Mouse (Mus musculus) heart, adult 9 months (tissue): Measurements from ENCODE around the gene Glp1r.

ENCODE experiments used
- DNase-seq, 2 experiments: peaks; one replicate each; pipeline ENCODE4 v3.0.0; 2022; ENCODE audit warnings: low spot score in 2 of 2

Glp1r gene

GRCm38 (mm10) chr17:30912536-30912935 is 10.9 kb downstream of the Glp1r start:
- no peak for DNase-seq

- DNase-seq: no peak
These were observed 12.6 kb downstream of the Glp1r start for GRCm38 (mm10) chr17:30914264-30914663.

DNA sequence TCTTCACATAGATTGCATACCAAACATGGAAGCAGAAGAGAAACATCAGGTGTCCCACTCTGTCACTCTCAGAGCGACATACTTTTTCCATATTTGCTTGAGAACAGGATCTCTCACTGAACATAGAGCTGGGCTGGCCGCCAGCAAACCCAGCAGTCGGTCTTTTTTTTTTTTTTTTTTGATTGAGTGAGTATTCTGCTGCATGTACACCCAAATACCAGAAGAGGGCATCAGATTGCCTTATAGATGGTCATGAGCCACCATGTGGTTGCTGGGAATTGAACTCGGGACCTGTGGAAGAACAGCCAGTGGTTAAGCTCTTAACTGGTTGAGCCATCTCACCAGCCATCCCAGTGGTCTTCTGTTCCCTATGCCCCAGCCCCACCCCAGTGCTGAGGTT is 21.9 kb downstream of the Glp1r start:
- no peak for DNase-seq

DNA sequence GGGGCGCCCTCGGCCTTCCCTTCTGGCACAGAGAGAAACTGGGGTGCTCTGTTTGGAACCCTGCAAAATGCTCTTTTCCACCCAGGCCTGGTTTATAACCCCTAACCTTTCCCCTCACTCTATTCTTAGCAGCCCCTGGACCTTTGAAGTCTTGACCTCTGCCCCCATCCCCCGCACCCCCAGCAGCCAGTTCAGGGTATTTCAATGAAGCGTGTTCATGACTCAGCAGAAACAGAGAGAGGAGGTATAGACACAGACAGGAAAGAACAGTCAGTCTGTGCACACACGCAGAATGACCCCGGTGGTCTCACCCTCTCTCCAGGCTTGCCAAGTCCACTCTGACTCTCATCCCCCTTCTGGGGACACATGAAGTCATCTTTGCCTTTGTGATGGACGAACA is 29.2 kb downstream of the Glp1r start:
- DNase-seq: no peak

GRCm38 (mm10) chr17:30932836-30933235 is 31.2 kb downstream of the Glp1r start:
- DNase-seq: no peak

- no peak for DNase-seq
These were observed 33.7 kb downstream of the Glp1r start for GRCm38 (mm10) chr17:30935301-30935700.

DNA sequence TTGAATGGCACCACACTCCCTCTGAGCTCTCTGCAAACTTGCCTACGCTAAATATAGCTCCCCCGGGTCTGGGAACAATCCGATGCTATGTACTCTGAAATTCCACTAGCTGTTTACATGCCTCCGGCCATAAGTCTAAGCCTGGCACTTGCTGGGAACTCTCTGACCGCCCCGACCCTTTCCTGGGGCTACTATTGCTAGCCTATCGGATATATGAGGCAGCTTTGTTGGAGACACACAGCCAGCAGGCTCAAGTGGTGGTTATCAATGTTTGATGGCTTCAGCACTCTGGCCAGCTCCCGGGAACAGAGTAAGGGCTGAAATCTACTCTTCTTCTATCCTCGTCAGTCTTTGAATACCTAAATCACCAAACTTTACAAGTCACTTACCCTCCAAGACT is 36.9 kb downstream of the Glp1r start:
- no peak for DNase-seq

DNA sequence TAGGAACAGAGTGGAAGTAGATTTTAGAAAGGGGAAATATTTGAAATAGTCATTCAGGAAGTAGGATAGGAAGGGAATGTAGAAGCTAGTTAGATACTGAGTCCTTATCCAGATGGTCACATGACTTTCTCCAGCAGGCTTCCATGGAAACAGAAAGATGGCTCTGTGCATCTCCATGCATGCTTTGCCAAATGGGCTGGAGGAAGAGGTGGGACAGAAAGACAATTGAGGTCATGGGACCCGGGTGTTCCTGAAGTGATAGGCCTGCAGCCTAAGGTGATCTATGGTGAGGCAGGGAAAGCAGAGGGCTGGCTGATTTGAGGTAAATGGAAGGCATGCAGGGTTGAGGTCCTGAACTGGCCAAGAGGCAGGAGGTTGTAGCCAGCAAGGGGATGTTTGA is 46.8 kb downstream of the Glp1r start:
- DNase-seq: no peak

- peak in 1 of 2 experiments; percentile 24 for DNase-seq
These were observed 49.2 kb downstream of the Glp1r start for GRCm38 (mm10) chr17:30950780-30951179.

- no peak for DNase-seq
These were observed 50.0 kb downstream of the Glp1r start for GRCm38 (mm10) chr17:30951600-30951999.

GRCm38 (mm10) chr17:30954340-30954739 is 52.7 kb downstream of the Glp1r start, which contains the start of gene Umodl1:
Umodl1 (plus strand) TSS chr17:30954640.
- DNase-seq: no peak

GRCm38 (mm10) chr17:30961936-30962592 is 60.4 kb downstream of the Glp1r start:
- no peak for DNase-seq

GRCm38 (mm10) chr17:30962880-30963279 is 61.3 kb downstream of the Glp1r start:
- no peak for DNase-seq

GRCm38 (mm10) chr17:30969983-30970382 is 68.4 kb downstream of the Glp1r start:
- peak in 1 of 2 experiments; percentile 11 for DNase-seq

GRCm38 (mm10) chr17:30971877-30972276 is 70.3 kb downstream of the Glp1r start:
- no peak for DNase-seq

DNA sequence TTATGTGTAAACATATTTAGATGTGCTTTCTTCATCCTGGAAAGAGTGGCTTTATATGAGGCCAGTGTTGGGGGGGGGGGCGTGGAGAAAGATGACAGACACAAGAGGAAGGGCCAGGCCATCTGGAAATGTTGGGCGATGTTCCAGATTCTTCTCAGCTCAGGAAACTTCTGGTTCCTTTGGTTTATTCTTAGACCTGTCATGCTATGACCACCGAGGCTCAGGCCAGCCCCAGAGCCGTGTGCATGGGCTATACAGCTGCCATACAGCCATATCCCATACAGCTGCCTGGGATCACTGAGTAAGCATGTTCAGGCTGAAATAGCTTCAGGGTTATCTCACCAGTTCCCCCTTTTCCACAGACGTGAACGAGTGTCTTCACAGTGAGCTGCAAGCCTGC is 71.7 kb downstream of the Glp1r start:
- peak in 1 of 2 experiments; percentile 27 for DNase-seq

DNA sequence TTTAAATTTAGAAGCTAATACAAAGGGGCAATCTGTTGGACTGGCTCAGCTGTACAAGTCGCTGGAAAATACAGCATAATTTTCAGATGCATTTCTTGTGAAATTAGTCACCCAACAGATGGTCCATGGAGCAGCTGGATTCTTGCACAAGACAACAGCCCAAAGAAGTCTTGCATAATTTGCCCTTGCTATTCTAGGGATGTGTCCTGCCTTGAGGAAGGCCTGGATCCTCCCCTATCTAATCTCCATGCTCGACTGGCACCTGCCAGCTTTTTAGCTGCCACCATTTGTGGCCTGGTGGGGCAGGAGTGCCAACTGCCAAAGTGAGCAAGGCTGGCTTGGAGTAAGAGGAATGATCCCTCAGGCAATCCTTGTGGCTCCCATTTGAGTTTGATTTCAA is 75.7 kb downstream of the Glp1r start:
- peak; percentile 7 to 28 for DNase-seq

- no peak for DNase-seq
These were observed 76.9 kb downstream of the Glp1r start for GRCm38 (mm10) chr17:30978556-30978955.

DNA sequence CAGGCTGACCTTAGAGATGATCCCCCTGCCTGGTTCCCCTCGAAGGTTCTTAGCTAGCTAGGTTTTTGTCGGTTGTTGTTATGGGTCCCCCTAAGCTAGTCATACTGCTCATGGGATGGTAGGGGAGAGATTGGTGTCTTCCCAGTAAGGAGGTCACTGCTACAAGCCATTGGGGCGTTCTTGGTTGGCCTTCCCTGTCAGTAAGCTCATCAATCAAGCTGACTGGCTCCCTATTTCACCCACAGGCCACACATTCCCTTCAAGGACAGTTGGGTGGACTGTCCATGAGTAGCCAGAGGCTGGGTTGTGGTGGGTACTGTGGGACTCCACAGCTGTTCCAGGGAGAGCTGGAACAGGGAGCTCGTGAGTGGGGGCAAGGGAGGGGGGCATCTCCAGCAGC is 81.9 kb downstream of the Glp1r start:
- DNase-seq: no peak

DNA sequence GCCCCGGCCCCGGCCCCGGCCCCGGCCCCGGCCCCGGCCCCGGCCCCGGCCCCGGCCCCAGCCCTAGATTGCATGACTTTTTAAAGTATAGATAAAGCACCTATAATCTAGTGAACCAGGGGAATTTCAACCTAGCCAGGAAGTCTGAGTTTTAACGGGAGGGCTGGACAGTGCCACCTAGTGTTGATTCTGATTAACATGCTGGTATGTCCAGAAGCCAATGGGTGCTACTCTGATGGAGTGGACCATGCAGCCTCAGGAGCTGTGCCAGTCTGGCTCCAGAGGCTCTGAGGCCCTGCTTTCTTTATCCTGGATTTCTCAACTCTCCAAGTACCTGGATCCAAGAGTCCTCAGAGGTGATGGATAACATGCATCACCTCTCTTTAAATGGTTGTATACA is 88.6 kb downstream of the Glp1r start:
- DNase-seq: peak in 1 of 2 experiments; percentile 8
